Mouse (Mus musculus) cerebellum, adult 9-10 months (tissue): ENCODE results near the gene Gm28079.
"Not testable (repeated sequence)": the region's sequence is repeated elsewhere in the genome, so short reads cannot be mapped to it uniquely, and the experiment has no call there.

Source experiments
- DNase-seq: peaks from one replicate; pipeline ENCODE4 v3.0.0; 2022

Gene Gm28079

DNA sequence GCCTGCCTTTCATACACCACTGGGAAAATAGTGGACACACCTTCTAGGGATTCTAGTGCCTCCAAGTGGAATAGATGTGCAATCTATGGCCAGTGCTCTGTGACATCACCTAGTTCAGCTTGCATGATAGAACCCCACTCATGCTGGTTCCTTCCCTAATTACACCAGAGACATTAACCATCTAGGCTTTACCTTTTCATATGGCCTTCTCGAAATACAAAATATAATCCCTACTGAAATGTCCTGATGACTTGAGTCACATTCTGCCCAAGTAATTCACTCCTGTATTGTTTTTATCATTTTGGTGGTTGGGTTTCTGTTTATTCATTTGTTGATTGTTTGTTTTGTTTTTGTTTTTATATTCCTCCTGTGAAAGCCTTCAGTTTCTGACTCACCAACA is at the start of gene Gm28079:
TSS of gene Gm28079 (minus strand) at position 101 of the 400 bp plus-strand sequence.
- not testable (repeated sequence) for DNase-seq
